Mouse (Mus musculus) kidney, adult 2 months (tissue): Measurements from ENCODE around the gene Gabrr1.
"Not testable (repeated sequence)": the region's sequence is repeated elsewhere in the genome, so short reads cannot be mapped to it uniquely, and the experiment has no call there.

Source experiments
- CTCF ChIP-seq: fragments of 200-500 bp; conservative IDR thresholded peaks from 2 replicates; pipeline ENCODE4 v1.5.1; 2011; ENCODE audit warnings: low read depth, mild to moderate bottlenecking, control low read depth, low read length, moderate library complexity, mixed read lengths; ENCODE audit not compliant: insufficient read depth, insufficient read length
- POLR2A ChIP-seq: fragments of 200-500 bp; IDR thresholded peaks from one replicate; pipeline ENCODE4 v1.6.1; 2011; ENCODE audit warnings: low read depth, low read length, control low read depth

DNA sequence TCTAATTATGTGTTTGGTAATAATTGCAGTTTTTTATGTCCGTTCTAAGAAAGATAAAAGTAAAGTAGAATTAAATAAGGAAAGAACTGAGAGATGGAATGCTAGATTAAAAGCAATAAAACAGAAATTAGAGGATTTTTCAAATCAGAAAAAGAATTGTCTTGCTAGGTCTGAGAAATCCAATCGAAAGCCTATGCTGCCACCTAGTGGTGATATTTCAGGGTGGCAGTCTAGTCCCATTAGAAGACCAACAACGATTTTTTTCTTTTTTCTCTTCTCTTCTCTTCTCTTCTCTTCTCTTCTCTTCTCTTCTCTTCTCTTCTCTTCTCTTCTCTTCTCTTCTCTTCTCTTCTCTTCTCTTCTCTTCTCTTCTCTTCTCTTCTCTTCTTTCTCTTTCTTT lies 13.2 kb upstream of the Gabrr1 start:
- TF ChIP-seq CTCF = peak; percentile 48
- TF ChIP-seq POLR2A = not testable (repeated sequence)
